Mouse (Mus musculus) left cerebral cortex, postnatal 10 days (tissue): Measurements from ENCODE around the gene Prlr. TPM values are rescaled to one million over a fixed set of nuclear protein-coding genes. Genes with fewer than 3 reads are reported as not detected.

Experiments used
- total RNA-seq, 2 experiments: library from RNA; stranded (reverse); gene quantifications; 2 replicates each; pipeline ENCODE4 v1.2.3; 2021

Prlr gene
- total RNA-seq, 2 experiments from 2014 or later: 1.2 to 1.6 TPM

Other genes with a start within 250 kb of the Prlr start
- gene Gm21973, start 148.1 kb downstream of the Prlr start, total RNA-seq: not detected
- gene Agxt2, start 181.3 kb downstream of the Prlr start, total RNA-seq: not detected